Mouse (Mus musculus): ENCODE data around the gene Man2a2.

DNA sequence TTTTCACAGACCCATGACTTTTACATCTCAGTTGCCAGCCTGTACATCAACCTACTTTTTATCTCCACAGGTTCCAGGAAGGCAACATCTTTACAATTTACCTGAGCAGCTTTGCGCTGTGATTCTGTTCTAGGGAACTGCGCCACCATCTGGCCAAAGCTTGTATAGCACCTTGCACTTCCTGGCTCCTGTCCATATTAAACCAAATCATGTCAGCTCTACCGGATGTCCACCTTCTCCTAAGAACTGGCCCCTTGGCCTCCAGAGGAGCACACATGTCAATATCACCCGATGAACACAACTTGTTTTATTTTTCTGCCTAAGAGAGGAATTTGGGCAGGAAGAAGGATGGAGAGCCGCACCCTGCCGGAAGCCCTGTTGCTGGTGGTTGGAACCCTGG lies 6.3 kb upstream of the Man2a2 start:
- TF ChIP-seq CTCF (IDR thresholded peaks at IDR 0.05): no peak; the same call in 1 of the 2 replicates
- no peak for TF ChIP-seq POLR2A (IDR thresholded peaks at IDR 0.05; ENCODE audit: insufficient read depth, low read depth, low read length)
- TF ChIP-seq EP300 (IDR thresholded peaks at IDR 0.05; ENCODE audit: insufficient read depth, low read depth, low read length): peak; percentile 56; the same call in 1 of the 2 replicates
